Mouse (Mus musculus) intestine, embryonic 15.5 days (tissue): Measurements from ENCODE around the gene Lamtor3. TPM values are rescaled to one million over a fixed set of nuclear protein-coding genes. Genes with fewer than 3 reads are reported as not detected.
A peak's percentile ranks its signal among the peaks of the same experiment; 100 is the strongest.
"Not testable (repeated sequence)": the region's sequence is repeated elsewhere in the genome, so short reads cannot be mapped to it uniquely, and the experiment has no call there.

Experiments
- ATAC-seq: fragments of 200-750 bp; cut with Nextera tagmentation; 2 replicates; pipeline ENCODE4 v1.8.0; 2017; ENCODE audit warnings: moderate TSS enrichment, moderate library complexity
- H3K27ac ChIP-seq: fragments of 300-500 bp; sonication (generic); 2 replicates; pipeline ENCODE4 v1.5.1; 2015; ENCODE audit warnings: mild to moderate bottlenecking, inconsistent platforms
- H3K27me3 ChIP-seq: fragments of 300-500 bp; sonication (generic); replicated peaks from 2 replicates; pipeline ENCODE4 v1.6.1; 2015; ENCODE audit warnings: inconsistent platforms
- H3K36me3 ChIP-seq: fragments of 300-500 bp; sonication (generic); 2 replicates; pipeline ENCODE4 v1.6.1; 2015; ENCODE audit warnings: inconsistent platforms
- H3K4me1 ChIP-seq: fragments of 300-500 bp; sonication (generic); replicated peaks from 2 replicates; pipeline ENCODE4 v1.6.1; 2015; ENCODE audit warnings: inconsistent platforms
- H3K4me2 ChIP-seq: fragments of 300-500 bp; sonication (generic); replicated peaks from 2 replicates; pipeline ENCODE4 v1.6.1; 2015; ENCODE audit warnings: mild to moderate bottlenecking, inconsistent platforms
- H3K4me3 ChIP-seq: fragments of 300-500 bp; sonication (generic); replicated peaks from 2 replicates; pipeline ENCODE4 v1.5.1; 2015; ENCODE audit warnings: inconsistent platforms
- H3K9ac ChIP-seq: fragments of 300-500 bp; sonication (generic); 2 replicates; pipeline ENCODE4 v1.6.1; 2015; ENCODE audit warnings: inconsistent platforms
- H3K9me3 ChIP-seq: fragments of 300-500 bp; sonication (generic); 2 replicates; pipeline ENCODE4 v1.6.1; 2016; ENCODE audit warnings: inconsistent platforms
- WGBS: fragments of 180-500 bp; shearing (Covaris S2); methylation state at CpG from one replicate; pipeline ENCODE4 v1.1.7; 2015; 5-methylcytosine and 5-hydroxymethylcytosine counted together
- polyA plus RNA-seq: library from polyadenylated mRNA; unstranded; fragments of >200 nt; fragmentation: Nextera tagmentation; extraction: Ambion mirVana; gene quantifications from 2 replicates; pipeline ENCODE4 v1.2.1, GENCODE M21; 2015

The Lamtor3 gene
- polyA plus RNA-seq, 1 experiment from 2014 or later, result 139 TPM

- H3K27ac ChIP-seq, result no peak overlapping the region
- 79% methylated on average over 5 of the region's 5 CpGs for WGBS
- H3K36me3 ChIP-seq, result 0 out of 2 replicates have a peak, but pooled peaks cover 2% of the 10 kb centered on the region
These were observed 20.6 kb upstream of the Lamtor3 start for GRCm38 (mm10) chr3:137897685-137898084.

GRCm38 (mm10) chr3:137900149-137900548, 18.2 kb upstream of the Lamtor3 start:
- Histone ChIP-seq H3K9ac (no peak overlapping the region), H3K27ac (no peak overlapping the region), H3K4me1 (no peaks in the 10 kb centered on the region), H3K9me3 (no peaks in the 10 kb centered on the region), H3K36me3 (0 out of 2 replicates have a peak, but pooled peaks cover 2% of the 10 kb centered on the region), H3K27me3 (no peaks in the 10 kb centered on the region), H3K4me3 (no peak overlapping the region), H3K4me2 (no peak overlapping the region)
- 87% methylated on average over 10 of the region's 10 CpGs for WGBS
- ATAC-seq, result no peak

More at GRCm38 (mm10) chr3:137897685-137898084, 20.6 kb upstream of the Lamtor3 start:
- no peak overlapping the region for H3K4me2 ChIP-seq
- no peaks in the 10 kb centered on the region for H3K4me1 ChIP-seq
- no peaks in the 10 kb centered on the region for H3K27me3 ChIP-seq
- no peak for ATAC-seq
- no peak overlapping the region for H3K4me3 ChIP-seq
- H3K9ac ChIP-seq, result no peak overlapping the region
- H3K9me3 ChIP-seq, result no peaks in the 10 kb centered on the region

- Histone ChIP-seq H3K4me2 (no peak overlapping the region), H3K27ac (no peak overlapping the region), H3K4me3 (no peak overlapping the region), H3K9me3 (no peaks in the 10 kb centered on the region), H3K4me1 (peaks cover 4% of the 10 kb centered on the region; the same call in 1 of the 2 replicates), H3K9ac (no peak overlapping the region), H3K36me3 (no peaks in the 10 kb centered on the region), H3K27me3 (no peaks in the 10 kb centered on the region)
- peak; percentile 40; the same call in 1 of the 2 replicates for ATAC-seq
- WGBS, result 41% methylated on average over 2 of the region's 2 CpGs
These were observed 5.2 kb upstream of the Lamtor3 start for GRCm38 (mm10) chr3:137913093-137913492.

GRCm38 (mm10) chr3:137914567-137914966, 3.7 kb upstream of the Lamtor3 start:
- H3K27ac ChIP-seq, H3K9me3 ChIP-seq, H3K36me3 ChIP-seq, H3K4me3 ChIP-seq, H3K4me2 ChIP-seq, H3K4me1 ChIP-seq, H3K9ac ChIP-seq, H3K27me3 ChIP-seq, ATAC-seq: not testable (repeated sequence)
- 100% methylated on average over 1 of the region's 1 CpGs for WGBS

- H3K9ac ChIP-seq, result peak overlapping the region; percentile 24; the same call in 1 of the 2 replicates
- peak overlapping the region; percentile 77 for H3K4me2 ChIP-seq
- no peak; the same call in 1 of the 2 replicates for ATAC-seq
These were observed 573 bp upstream of the Lamtor3 start for GRCm38 (mm10) chr3:137917694-137918171.

GRCm38 (mm10) chr3:137918932-137919311, 616 bp downstream of the Lamtor3 start:
- 11% methylated on average over 6 of the region's 6 CpGs for WGBS
- Histone ChIP-seq H3K9me3 (no peaks in the 10 kb centered on the region), H3K27me3 (no peaks in the 10 kb centered on the region), H3K4me1 (peaks cover 4% of the 10 kb centered on the region; the same call in 1 of the 2 replicates), H3K4me3 (peak overlapping the region; percentile 93), H3K9ac (peak overlapping the region; percentile 86), H3K27ac (peak overlapping the region; percentile 90), H3K4me2 (peak overlapping the region; percentile 77), H3K36me3 (peaks cover 2% of the 10 kb centered on the region; the same call in 1 of the 2 replicates)
- ATAC-seq, result peak; percentile 35

More at GRCm38 (mm10) chr3:137917694-137918171, 573 bp upstream of the Lamtor3 start:
- WGBS, result 19% methylated on average over 12 of the region's 12 CpGs
- Histone ChIP-seq H3K27me3 (no peaks in the 10 kb centered on the region), H3K27ac (peak overlapping the region; percentile 70), H3K36me3 (0 out of 2 replicates have a peak, but pooled peaks cover 2% of the 10 kb centered on the region), H3K4me1 (peaks cover 4% of the 10 kb centered on the region; the same call in 1 of the 2 replicates), H3K9me3 (no peaks in the 10 kb centered on the region), H3K4me3 (peak overlapping the region; percentile 93)

GRCm38 (mm10) chr3:137919398-137919797, 1.1 kb downstream of the Lamtor3 start:
- Histone ChIP-seq H3K27ac (no peak overlapping the region), H3K9me3 (no peaks in the 10 kb centered on the region), H3K36me3 (peaks cover 2% of the 10 kb centered on the region; the same call in 1 of the 2 replicates), H3K4me2 (peak overlapping the region; percentile 77), H3K9ac (peak overlapping the region; percentile 86), H3K4me1 (peaks cover 4% of the 10 kb centered on the region; the same call in 1 of the 2 replicates), H3K27me3 (no peaks in the 10 kb centered on the region), H3K4me3 (peak overlapping the region; percentile 93)
- no peak for ATAC-seq
- 88% methylated on average over 7 of the region's 7 CpGs for WGBS

- WGBS, result 90% methylated on average over 4 of the region's 4 CpGs
- no peak overlapping the region for H3K4me3 ChIP-seq
- H3K27ac ChIP-seq, result no peak overlapping the region
These were observed 2.3 kb downstream of the Lamtor3 start for GRCm38 (mm10) chr3:137920594-137920993.

GRCm38 (mm10) chr3:137927010-137927409, 8.7 kb downstream of the Lamtor3 start:
- H3K27ac ChIP-seq, result no peak overlapping the region
- H3K9ac ChIP-seq, result no peak overlapping the region
- WGBS, result 90% methylated on average over 4 of the region's 4 CpGs
- no peaks in the 10 kb centered on the region for H3K9me3 ChIP-seq
- no peaks in the 10 kb centered on the region for H3K27me3 ChIP-seq
- no peak overlapping the region for H3K4me3 ChIP-seq
- no peak overlapping the region for H3K4me2 ChIP-seq
- no peaks in the 10 kb centered on the region for H3K4me1 ChIP-seq
- peaks cover 10% of the 10 kb centered on the region; the same call in 1 of the 2 replicates for H3K36me3 ChIP-seq
- ATAC-seq, result no peak

More at GRCm38 (mm10) chr3:137920594-137920993, 2.3 kb downstream of the Lamtor3 start:
- Histone ChIP-seq H3K9me3 (no peaks in the 10 kb centered on the region), H3K27me3 (no peaks in the 10 kb centered on the region), H3K4me1 (peaks cover 4% of the 10 kb centered on the region; the same call in 1 of the 2 replicates), H3K9ac (no peak overlapping the region), H3K4me2 (no peak overlapping the region), H3K36me3 (peaks cover 2% of the 10 kb centered on the region; the same call in 1 of the 2 replicates)
- no peak for ATAC-seq

- no peak overlapping the region for H3K4me2 ChIP-seq
- H3K27ac ChIP-seq, result no peak overlapping the region
- H3K9ac ChIP-seq, result no peak overlapping the region
- 90% methylated on average over 3 of the region's 3 CpGs for WGBS
- no peak overlapping the region for H3K4me3 ChIP-seq
- H3K36me3 ChIP-seq, result 0 out of 2 replicates have a peak, but pooled peaks cover 8% of the 10 kb centered on the region
- no peaks in the 10 kb centered on the region for H3K27me3 ChIP-seq
- ATAC-seq, result no peak
- H3K4me1 ChIP-seq, result 0 out of 2 replicates have a peak, but pooled peaks cover 2% of the 10 kb centered on the region
- H3K9me3 ChIP-seq, result no peaks in the 10 kb centered on the region
These were observed 11.6 kb downstream of the Lamtor3 start for GRCm38 (mm10) chr3:137929940-137930339.

GRCm38 (mm10) chr3:137932748-137933147, 14.4 kb downstream of the Lamtor3 start:
- H3K9ac ChIP-seq, result no peak overlapping the region
- H3K27me3 ChIP-seq, result no peaks in the 10 kb centered on the region
- ATAC-seq, result peak; percentile 55; the same call in 1 of the 2 replicates
- H3K27ac ChIP-seq, result 0 out of 2 replicates have a peak overlapping the region, but pooled peaks have one; percentile 32
- H3K4me2 ChIP-seq, result no peak overlapping the region
- WGBS, result 47% methylated on average over 7 of the region's 7 CpGs
- 0 out of 2 replicates have a peak, but pooled peaks cover 3% of the 10 kb centered on the region for H3K36me3 ChIP-seq
- no peak overlapping the region for H3K4me3 ChIP-seq
- peaks cover 2% of the 10 kb centered on the region; the same call in 1 of the 2 replicates for H3K4me1 ChIP-seq
- no peaks in the 10 kb centered on the region for H3K9me3 ChIP-seq

GRCm38 (mm10) chr3:137933986-137934385, 15.7 kb downstream of the Lamtor3 start:
- Histone ChIP-seq H3K36me3 (0 out of 2 replicates have a peak, but pooled peaks cover under 1% of the 10 kb centered on the region), H3K27me3 (no peaks in the 10 kb centered on the region), H3K9ac (no peak overlapping the region), H3K9me3 (no peaks in the 10 kb centered on the region), H3K4me3 (no peak overlapping the region), H3K4me2 (no peak overlapping the region), H3K27ac (no peak overlapping the region), H3K4me1 (peaks cover 2% of the 10 kb centered on the region; the same call in 1 of the 2 replicates)
- no peak for ATAC-seq
- WGBS, result 57% methylated on average over 3 of the region's 3 CpGs
